Mouse (Mus musculus) G1E (cell line): ENCODE measurements around the gene Ube4b.

ENCODE experiments used
- CTCF ChIP-seq: IDR thresholded peaks from 2 replicates; pipeline ENCODE4 v1.5.1; 2012; ENCODE audit warnings: low read depth, low read length, inconsistent platforms, mixed read lengths
- GATA1 ChIP-seq: IDR thresholded peaks from 2 replicates; pipeline ENCODE4 v1.6.1; 2012; ENCODE audit warnings: borderline replicate concordance, low read length, inconsistent platforms, mixed read lengths
- GATA2 ChIP-seq: IDR thresholded peaks from 2 replicates; pipeline ENCODE4 v1.6.1; 2012; ENCODE audit warnings: low read depth, low read length, inconsistent platforms, borderline replicate concordance
- TAL1 ChIP-seq: conservative IDR thresholded peaks from 2 replicates; pipeline ENCODE4 v1.6.1; 2012; ENCODE audit warnings: low read depth, low read length, inconsistent platforms, mixed read lengths

DNA sequence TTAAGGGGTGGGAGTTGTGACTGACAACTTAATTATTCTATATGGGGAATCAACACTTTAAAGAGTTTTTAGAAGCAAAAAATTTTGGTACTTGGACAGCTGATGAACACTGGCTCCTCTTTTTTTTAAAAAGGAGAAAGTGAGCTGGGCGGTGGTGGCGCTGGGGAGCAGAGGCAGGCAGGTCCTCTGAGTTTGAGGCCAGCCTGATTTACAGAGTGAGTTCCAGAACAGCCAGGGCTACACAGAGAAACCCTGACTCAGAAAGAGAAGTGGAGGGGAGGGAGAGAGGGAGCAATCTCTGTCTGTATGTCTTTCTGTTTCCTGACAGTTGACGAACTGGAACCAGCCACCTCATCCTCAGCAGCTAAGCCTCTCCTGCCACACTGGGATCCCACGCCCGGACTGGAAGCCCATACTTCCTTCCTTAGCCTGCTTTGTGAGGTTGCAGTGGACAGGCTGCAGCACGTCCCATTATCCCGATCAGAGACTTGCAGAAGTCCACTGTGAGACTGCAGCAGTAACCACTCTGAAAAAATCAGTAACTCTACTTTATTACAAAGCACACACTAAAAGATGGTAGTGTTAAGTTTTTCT, 136.3 kb downstream of the Ube4b start:
- TF ChIP-seq TAL1: no peak
- TF ChIP-seq CTCF: no peak
- no peak for TF ChIP-seq GATA1
- TF ChIP-seq GATA2: no peak
